Mouse (Mus musculus): ENCODE results near the gene Hnrnpl. TPM values are rescaled to one million over a fixed set of nuclear protein-coding genes. Genes with fewer than 3 reads are reported as not detected.
A peak's percentile ranks its signal among the peaks of the same experiment; 100 is the strongest.

Gene Hnrnpl
- polyA plus RNA-seq, 1 experiment from 2014 or later, result 297 TPM

GRCm38 (mm10) chr7:28816920-28817319 is 8.6 kb downstream of the Hnrnpl start:
- Histone ChIP-seq H3K27me3 (no peaks in the 10 kb centered on the region), H3K36me3 (peaks cover 94% of the 10 kb centered on the region), H3K27ac (no peak overlapping the region), H3K9ac (no peak overlapping the region), H3K4me1 (peaks cover 79% of the 10 kb centered on the region), H3K4me2 (replicated peaks) (no peak overlapping the region; the same call in 1 of the 2 replicates), H3K9me3 (replicated peaks) (no peaks in the 10 kb centered on the region), H3K4me3 (no peak overlapping the region; the same call in 1 of the 2 replicates)
- ATAC-seq (ENCODE audit: low FRiP score), result no peak
- WGBS, result 92% methylated on average over 10 of the region's 10 CpGs

- peaks cover 95% of the 10 kb centered on the region for H3K36me3 ChIP-seq
- H3K4me1 ChIP-seq, result peaks cover 73% of the 10 kb centered on the region
- H3K9me3 ChIP-seq (replicated peaks), result no peaks in the 10 kb centered on the region
- 77% methylated on average over 6 of the region's 6 CpGs for WGBS
- no peak overlapping the region for H3K4me2 ChIP-seq (replicated peaks)
- no peak overlapping the region for H3K4me3 ChIP-seq
- ATAC-seq (ENCODE audit: low FRiP score), result no peak
- H3K27ac ChIP-seq, result no peak overlapping the region
- no peaks in the 10 kb centered on the region for H3K27me3 ChIP-seq
- no peak overlapping the region; the same call in 1 of the 2 replicates for H3K9ac ChIP-seq
Observed at GRCm38 (mm10) chr7:28817524-28817923, 9.2 kb downstream of the Hnrnpl start.

GRCm38 (mm10) chr7:28817957-28818356 is 9.6 kb downstream of the Hnrnpl start:
- H3K36me3 ChIP-seq, result peaks cover 95% of the 10 kb centered on the region
- no peaks in the 10 kb centered on the region for H3K9me3 ChIP-seq (replicated peaks)
- H3K4me3 ChIP-seq, result no peak overlapping the region
- no peak overlapping the region; the same call in 1 of the 2 replicates for H3K9ac ChIP-seq
- peak overlapping the region; percentile 6; the same call in 1 of the 2 replicates for H3K27ac ChIP-seq
- 80% methylated on average over 4 of the region's 4 CpGs for WGBS
- no peak for ATAC-seq (ENCODE audit: low FRiP score)
- no peaks in the 10 kb centered on the region for H3K27me3 ChIP-seq
- H3K4me1 ChIP-seq, result peaks cover 68% of the 10 kb centered on the region
- H3K4me2 ChIP-seq (replicated peaks), result no peak overlapping the region

- 72% methylated on average over 18 of the region's 18 CpGs for WGBS
- H3K4me1 ChIP-seq, result peaks cover 64% of the 10 kb centered on the region
- H3K9ac ChIP-seq, result no peak overlapping the region
- H3K4me3 ChIP-seq, result no peak overlapping the region
- H3K27me3 ChIP-seq, result no peaks in the 10 kb centered on the region
- H3K27ac ChIP-seq, result no peak overlapping the region
- H3K9me3 ChIP-seq (replicated peaks), result no peaks in the 10 kb centered on the region
- H3K4me2 ChIP-seq (replicated peaks), result no peak overlapping the region
- ATAC-seq (ENCODE audit: low FRiP score), result no peak
- peaks cover 92% of the 10 kb centered on the region for H3K36me3 ChIP-seq
Observed at GRCm38 (mm10) chr7:28818436-28818835, 10.1 kb downstream of the Hnrnpl start.

- no peak overlapping the region for H3K9ac ChIP-seq
- WGBS, result 88% methylated on average over 4 of the region's 4 CpGs
- H3K9me3 ChIP-seq (replicated peaks), result no peaks in the 10 kb centered on the region
- H3K4me1 ChIP-seq, result peaks cover 60% of the 10 kb centered on the region
- no peaks in the 10 kb centered on the region for H3K27me3 ChIP-seq
- H3K27ac ChIP-seq, result no peak overlapping the region
- H3K4me2 ChIP-seq (replicated peaks), result no peak overlapping the region
- no peak for ATAC-seq (ENCODE audit: low FRiP score)
- H3K4me3 ChIP-seq, result no peak overlapping the region
- peaks cover 87% of the 10 kb centered on the region for H3K36me3 ChIP-seq
Observed at GRCm38 (mm10) chr7:28818861-28819452, 10.6 kb downstream of the Hnrnpl start.

- Histone ChIP-seq H3K4me3 (no peak overlapping the region), H3K27me3 (no peaks in the 10 kb centered on the region), H3K9me3 (replicated peaks) (no peaks in the 10 kb centered on the region), H3K9ac (0 out of 2 replicates have a peak overlapping the region, but pooled peaks have one; percentile 27), H3K36me3 (peaks cover 81% of the 10 kb centered on the region), H3K4me1 (peaks cover 57% of the 10 kb centered on the region), H3K4me2 (replicated peaks) (peak overlapping the region; percentile 11; the same call in 1 of the 2 replicates), H3K27ac (peak overlapping the region; percentile 80)
- WGBS, result 83% methylated on average over 4 of the region's 4 CpGs
- no peak for ATAC-seq (ENCODE audit: low FRiP score)
Observed at GRCm38 (mm10) chr7:28819571-28819970, 11.2 kb downstream of the Hnrnpl start.

- Histone ChIP-seq H3K4me3 (no peak overlapping the region), H3K27ac (peak overlapping the region; percentile 80), H3K9me3 (replicated peaks) (no peaks in the 10 kb centered on the region), H3K4me1 (peaks cover 55% of the 10 kb centered on the region), H3K36me3 (peaks cover 72% of the 10 kb centered on the region), H3K9ac (no peak overlapping the region; the same call in 1 of the 2 replicates), H3K27me3 (no peaks in the 10 kb centered on the region), H3K4me2 (replicated peaks) (peak overlapping the region; percentile 11; the same call in 1 of the 2 replicates)
- WGBS, result 35% methylated on average over 12 of the region's 12 CpGs
- ATAC-seq (ENCODE audit: low FRiP score), result peak; percentile 61
Observed at GRCm38 (mm10) chr7:28820358-28821260, 12.3 kb downstream of the Hnrnpl start.

- no peak overlapping the region for H3K9ac ChIP-seq
- no peak overlapping the region for H3K4me3 ChIP-seq
- peaks cover 52% of the 10 kb centered on the region for H3K4me1 ChIP-seq
- no peak overlapping the region for H3K4me2 ChIP-seq (replicated peaks)
- no peaks in the 10 kb centered on the region for H3K9me3 ChIP-seq (replicated peaks)
- H3K36me3 ChIP-seq, result peaks cover 64% of the 10 kb centered on the region
- 58% methylated on average over 10 of the region's 10 CpGs for WGBS
- H3K27me3 ChIP-seq, result no peaks in the 10 kb centered on the region
- ATAC-seq (ENCODE audit: low FRiP score), result no peak
- peak overlapping the region; percentile 80 for H3K27ac ChIP-seq
Observed at GRCm38 (mm10) chr7:28821261-28821831, 13.0 kb downstream of the Hnrnpl start.

- 73% methylated on average over 1 of the region's 1 CpGs for WGBS
- Histone ChIP-seq H3K36me3 (peaks cover 52% of the 10 kb centered on the region), H3K9me3 (replicated peaks) (no peaks in the 10 kb centered on the region), H3K4me3 (no peak overlapping the region), H3K4me2 (replicated peaks) (no peak overlapping the region), H3K27me3 (no peaks in the 10 kb centered on the region), H3K4me1 (peaks cover 42% of the 10 kb centered on the region), H3K27ac (peak overlapping the region; percentile 58; the same call in 1 of the 2 replicates), H3K9ac (no peak overlapping the region)
- ATAC-seq (ENCODE audit: low FRiP score), result no peak
Observed at GRCm38 (mm10) chr7:28822556-28822955, 14.2 kb downstream of the Hnrnpl start.

- no peaks in the 10 kb centered on the region for H3K9me3 ChIP-seq (replicated peaks)
- no peak overlapping the region for H3K4me3 ChIP-seq
- H3K27ac ChIP-seq, result peak overlapping the region; percentile 58
- peaks cover 36% of the 10 kb centered on the region for H3K4me1 ChIP-seq
- H3K9ac ChIP-seq, result no peak overlapping the region
- H3K27me3 ChIP-seq, result no peaks in the 10 kb centered on the region
- ATAC-seq (ENCODE audit: low FRiP score), result no peak
- 67% methylated on average over 10 of the region's 10 CpGs for WGBS
- H3K36me3 ChIP-seq, result peaks cover 45% of the 10 kb centered on the region
- H3K4me2 ChIP-seq (replicated peaks), result no peak overlapping the region
Observed at GRCm38 (mm10) chr7:28822993-28823903, 14.9 kb downstream of the Hnrnpl start.

- no peak overlapping the region for H3K9ac ChIP-seq
- peaks cover 30% of the 10 kb centered on the region for H3K4me1 ChIP-seq
- no peak overlapping the region for H3K4me2 ChIP-seq (replicated peaks)
- peaks cover 39% of the 10 kb centered on the region for H3K36me3 ChIP-seq
- H3K27ac ChIP-seq, result peak overlapping the region; percentile 78; the same call in 1 of the 2 replicates
- no peaks in the 10 kb centered on the region for H3K9me3 ChIP-seq (replicated peaks)
- H3K4me3 ChIP-seq, result no peak overlapping the region
- no peaks in the 10 kb centered on the region for H3K27me3 ChIP-seq
- no peak for ATAC-seq (ENCODE audit: low FRiP score)
- 66% methylated on average over 2 of the region's 2 CpGs for WGBS
Observed at GRCm38 (mm10) chr7:28823932-28824331, 15.6 kb downstream of the Hnrnpl start.

All from hindbrain, embryonic 12.5 days (tissue).